Mouse (Mus musculus): Measurements from ENCODE around the gene Cald1.
A peak's percentile ranks its signal among the peaks of the same experiment; 100 is the strongest.

Cald1 gene

DNA sequence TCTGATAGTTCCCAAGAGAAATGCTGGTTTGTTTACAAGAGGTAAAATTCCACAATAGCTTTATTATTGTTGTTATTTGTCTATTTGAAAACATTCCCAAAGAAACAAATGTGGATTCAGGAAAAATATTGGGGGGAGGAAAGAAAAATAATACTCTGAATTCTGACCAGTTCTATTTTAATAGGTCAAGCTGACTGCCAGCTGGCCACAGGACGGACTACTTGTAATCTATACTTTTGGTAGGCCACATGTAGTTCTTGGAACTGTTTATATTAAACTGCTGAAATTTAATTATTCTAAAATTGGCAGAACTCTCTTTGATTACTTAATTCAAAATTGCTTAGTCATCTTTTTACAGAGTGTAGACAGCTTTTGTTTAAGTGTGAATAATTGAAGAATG, 73.1 kb downstream of the Cald1 start:
- DNase-seq (ENCODE audit: low read depth): no peak

GRCm38 (mm10) chr6:34674416-34674815, 76.1 kb downstream of the Cald1 start:
- no peak for DNase-seq (ENCODE audit: low read depth)

- DNase-seq (ENCODE audit: low read depth): no peak
These were observed 76.6 kb downstream of the Cald1 start for GRCm38 (mm10) chr6:34674897-34675296.

- no peak for DNase-seq (ENCODE audit: low read depth)
These were observed 83.8 kb downstream of the Cald1 start for GRCm38 (mm10) chr6:34682126-34682525.

DNA sequence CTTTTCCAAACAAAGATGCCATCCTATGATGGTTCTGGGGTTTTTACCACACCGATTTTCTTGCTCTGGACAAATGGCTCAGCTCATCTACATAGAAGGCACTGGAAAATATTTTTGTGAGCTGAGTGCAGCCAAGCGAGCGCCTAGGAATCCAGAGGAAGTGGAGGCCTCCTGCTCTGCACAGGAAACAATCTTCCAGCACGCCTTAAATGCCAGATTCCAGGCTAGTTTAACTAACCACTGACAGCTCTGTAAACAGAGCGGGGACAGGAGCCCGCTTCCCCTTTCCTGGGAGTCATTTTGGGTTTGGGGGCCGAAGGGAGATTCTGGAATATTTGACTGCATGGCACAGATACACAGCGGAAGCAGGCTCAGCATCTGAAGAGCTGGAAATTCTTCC, 86.6 kb downstream of the Cald1 start:
- DNase-seq (ENCODE audit: low read depth): no peak

DNA sequence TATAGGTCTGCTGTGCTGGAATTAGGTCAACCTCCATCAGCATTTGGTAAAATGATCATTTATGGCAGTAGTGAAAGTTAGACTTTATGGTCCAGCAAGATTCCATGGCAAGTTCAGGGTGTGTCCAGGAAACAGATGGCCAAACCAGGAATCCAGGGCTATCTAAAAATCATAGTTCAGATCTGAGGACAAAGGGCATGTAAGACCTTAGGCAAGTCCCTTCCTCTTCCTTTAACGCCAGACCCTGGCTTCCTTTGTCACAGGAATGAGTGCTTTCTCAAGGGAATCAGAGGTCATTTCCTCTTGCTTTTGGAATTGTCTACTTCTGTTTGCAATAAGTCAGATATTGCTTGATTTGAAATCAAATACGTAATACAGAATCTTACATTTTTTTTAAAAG, 90.7 kb downstream of the Cald1 start:
- DNase-seq (ENCODE audit: low read depth): no peak

- DNase-seq (ENCODE audit: low read depth): no peak
These were observed 93.1 kb downstream of the Cald1 start for GRCm38 (mm10) chr6:34691416-34691815.

- no peak for DNase-seq (ENCODE audit: low read depth)
These were observed 95.8 kb downstream of the Cald1 start for GRCm38 (mm10) chr6:34694096-34694495.

GRCm38 (mm10) chr6:34703421-34704120, 105.3 kb downstream of the Cald1 start:
- no peak for DNase-seq (ENCODE audit: low read depth)

- DNase-seq (ENCODE audit: low read depth): no peak
These were observed 109.2 kb downstream of the Cald1 start for GRCm38 (mm10) chr6:34707521-34707920.

DNA sequence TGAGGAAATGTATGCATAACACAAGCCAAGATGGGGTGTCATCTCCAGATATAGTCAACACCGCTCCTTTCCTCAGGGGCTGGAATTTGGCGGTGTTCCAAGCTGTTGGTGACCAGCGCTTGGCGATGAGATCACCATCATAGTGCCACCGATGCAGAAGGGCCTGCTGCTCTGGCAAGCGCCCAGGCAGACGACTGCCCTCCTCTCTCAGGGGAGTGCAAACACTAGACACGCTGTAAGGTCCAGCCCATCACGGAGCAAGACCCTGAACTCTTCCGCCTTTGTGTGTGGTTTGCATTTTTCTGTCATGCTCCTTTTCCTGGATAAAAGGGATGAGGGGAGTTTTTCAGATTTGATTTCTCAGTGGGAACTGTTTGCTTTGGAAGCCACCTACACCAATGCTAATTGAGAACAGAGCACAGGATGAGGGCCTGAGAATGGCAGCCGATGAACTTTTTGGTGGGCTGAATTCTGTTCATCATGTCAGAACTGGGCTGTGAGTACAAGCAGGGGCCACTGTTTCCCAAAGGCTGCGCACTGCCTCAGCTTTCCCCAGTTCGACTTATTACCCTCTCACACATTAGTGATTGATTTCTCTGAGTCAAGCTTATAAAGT, 110.5 kb downstream of the Cald1 start:
- DNase-seq (ENCODE audit: low read depth): no peak

DNA sequence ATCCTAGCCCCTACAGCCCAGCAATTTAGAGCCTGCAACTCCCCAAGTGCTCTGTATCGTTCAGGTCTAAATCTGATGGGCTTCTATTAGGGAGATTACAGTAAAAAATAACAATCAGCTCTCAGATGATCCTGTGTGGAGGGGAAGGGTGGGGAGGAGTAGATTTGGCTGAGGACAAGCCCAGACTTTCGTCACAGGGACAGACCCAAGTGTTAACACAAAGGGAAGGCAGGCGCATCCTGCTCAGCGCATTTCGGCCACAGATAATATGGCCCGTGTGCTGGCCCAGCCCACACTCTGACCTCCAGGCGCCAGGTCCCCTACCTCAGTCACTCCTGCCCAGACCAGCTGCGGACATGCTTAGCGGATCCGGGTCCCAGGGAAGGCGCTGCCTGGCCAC, 111.0 kb downstream of the Cald1 start:
- DNase-seq (ENCODE audit: low read depth): peak; percentile 4

DNA sequence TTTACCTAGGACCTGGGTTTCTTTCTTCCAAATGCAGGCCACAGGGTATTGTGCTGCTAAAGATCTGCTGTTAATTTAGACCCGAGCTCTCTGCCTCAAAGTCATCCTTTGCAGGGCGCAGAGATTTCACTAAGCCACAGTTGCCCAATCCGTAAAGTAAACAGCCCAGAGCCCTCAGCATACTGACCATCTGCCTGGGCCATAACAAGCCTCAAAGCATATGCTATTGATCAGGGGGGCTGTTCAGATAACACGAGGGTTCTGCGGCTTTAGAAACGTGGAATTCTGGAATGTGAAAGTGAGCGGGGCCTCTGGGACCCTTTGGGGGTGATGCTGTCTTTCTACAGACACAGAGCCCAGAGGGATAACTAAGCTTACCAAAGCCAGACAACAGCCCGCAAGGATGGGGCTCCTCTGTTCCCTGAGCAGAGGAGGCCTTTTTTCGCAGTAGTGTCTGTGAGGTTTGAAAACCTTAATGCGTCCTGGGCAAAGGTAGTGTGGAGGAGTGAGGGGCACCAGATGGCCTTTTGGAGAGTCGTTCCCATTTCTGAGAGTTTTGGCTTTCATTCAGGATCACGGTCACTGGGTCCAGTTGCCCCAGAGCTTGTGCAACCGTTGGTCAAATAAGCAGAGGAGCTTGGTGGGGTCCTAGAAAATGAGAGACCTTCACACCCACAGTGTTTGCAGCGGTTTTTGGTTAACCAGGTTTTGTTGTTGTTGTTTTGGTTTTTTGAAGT, 111.8 kb downstream of the Cald1 start:
- DNase-seq (ENCODE audit: low read depth): no peak

GRCm38 (mm10) chr6:34710848-34711247, 112.5 kb downstream of the Cald1 start:
- DNase-seq (ENCODE audit: low read depth): no peak

DNA sequence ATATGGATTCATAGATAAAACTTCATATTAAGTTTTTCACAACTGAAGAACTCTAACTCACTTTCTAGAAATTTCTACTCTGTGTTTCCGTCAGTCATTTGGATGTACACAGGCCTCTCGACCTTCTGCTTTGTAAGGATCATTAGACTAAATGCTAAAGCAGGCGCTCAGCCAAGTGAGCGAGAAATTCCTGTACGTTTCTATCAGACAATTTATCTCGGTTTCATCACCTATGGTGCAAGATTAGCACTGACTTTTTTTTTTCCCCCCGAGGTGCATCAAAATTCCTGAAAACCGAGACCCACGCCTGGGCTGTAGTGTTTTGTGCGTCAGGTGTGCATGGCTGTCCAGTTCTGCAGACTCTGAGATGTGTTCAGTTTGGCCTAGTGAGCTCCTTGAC, 113.3 kb downstream of the Cald1 start:
- DNase-seq (ENCODE audit: low read depth): no peak

- DNase-seq (ENCODE audit: low read depth): no peak
These were observed 114.9 kb downstream of the Cald1 start for GRCm38 (mm10) chr6:34713169-34713568.

DNA sequence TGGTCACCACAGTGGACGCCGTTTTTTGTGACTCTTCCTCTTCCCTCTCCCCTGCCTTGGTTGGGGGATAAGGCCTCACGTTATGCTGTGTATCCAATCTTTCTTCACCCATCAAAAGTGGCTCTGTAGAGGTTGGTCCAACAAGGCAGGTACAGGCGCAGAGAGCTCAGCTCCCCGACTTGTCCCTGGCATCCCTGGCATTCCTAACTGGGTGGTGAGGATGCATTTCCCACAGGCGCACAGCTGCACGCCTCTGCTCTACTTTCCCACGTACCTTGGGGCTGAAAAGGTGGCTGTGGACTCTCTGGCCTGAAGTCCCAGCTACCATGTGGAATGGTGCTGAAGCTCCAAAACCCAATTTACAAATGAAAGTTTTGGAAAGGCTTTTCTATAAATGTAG, 115.5 kb downstream of the Cald1 start:
- DNase-seq (ENCODE audit: low read depth): no peak

DNA sequence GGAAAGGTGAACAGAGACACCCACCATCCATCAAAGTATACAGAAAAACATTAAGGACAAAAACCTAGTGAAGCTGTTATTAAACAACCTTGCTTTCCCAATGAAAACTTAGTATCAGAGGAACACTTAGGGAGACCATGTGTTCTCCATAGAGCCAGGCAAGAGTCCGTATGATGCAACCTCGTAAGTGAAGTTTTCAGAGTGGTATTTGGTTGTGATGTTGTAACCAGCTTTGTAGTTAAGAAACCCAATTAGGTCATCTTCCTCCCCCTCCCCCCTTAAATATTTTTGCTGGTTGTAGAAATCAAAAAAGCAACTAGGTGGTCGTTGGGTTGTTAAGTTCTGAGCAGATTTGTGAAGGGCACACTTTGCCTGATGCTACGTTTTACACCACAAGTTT, 116.3 kb downstream of the Cald1 start:
- DNase-seq (ENCODE audit: low read depth): no peak

DNA sequence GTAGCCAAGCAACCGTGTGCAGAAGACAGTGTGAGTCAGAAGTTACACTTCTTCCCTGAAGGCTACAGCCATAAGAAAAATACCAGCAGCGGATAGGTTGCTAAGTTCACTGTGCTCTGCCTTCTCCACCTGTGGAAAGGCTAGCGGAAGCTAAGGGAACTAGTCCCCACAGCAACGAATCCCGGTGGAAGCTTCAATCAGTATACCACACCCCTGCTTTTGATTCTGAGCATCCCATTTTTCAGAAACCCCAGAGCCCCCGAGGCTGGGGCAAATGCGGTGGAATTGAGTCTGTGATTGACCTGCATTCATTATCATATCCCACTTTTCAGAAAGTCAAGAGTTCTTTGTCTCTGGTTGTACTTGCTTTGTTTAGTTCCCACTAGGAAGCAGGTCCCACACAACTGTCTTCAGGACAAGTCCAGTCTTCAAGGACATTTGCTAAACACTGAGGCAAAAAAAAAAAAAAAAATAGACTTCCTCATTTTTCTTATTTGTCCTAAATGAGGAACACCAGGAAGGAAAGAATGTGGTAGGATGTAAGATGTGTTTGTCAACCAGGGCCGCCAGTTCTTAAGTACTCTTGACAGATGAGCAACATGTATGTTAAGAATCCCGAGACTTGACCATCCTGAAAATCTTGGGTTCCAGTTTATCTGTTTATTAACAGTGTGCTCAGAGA, 118.0 kb downstream of the Cald1 start:
- DNase-seq (ENCODE audit: low read depth): no peak

GRCm38 (mm10) chr6:34716888-34717635, 118.8 kb downstream of the Cald1 start:
- no peak for DNase-seq (ENCODE audit: low read depth)

DNA sequence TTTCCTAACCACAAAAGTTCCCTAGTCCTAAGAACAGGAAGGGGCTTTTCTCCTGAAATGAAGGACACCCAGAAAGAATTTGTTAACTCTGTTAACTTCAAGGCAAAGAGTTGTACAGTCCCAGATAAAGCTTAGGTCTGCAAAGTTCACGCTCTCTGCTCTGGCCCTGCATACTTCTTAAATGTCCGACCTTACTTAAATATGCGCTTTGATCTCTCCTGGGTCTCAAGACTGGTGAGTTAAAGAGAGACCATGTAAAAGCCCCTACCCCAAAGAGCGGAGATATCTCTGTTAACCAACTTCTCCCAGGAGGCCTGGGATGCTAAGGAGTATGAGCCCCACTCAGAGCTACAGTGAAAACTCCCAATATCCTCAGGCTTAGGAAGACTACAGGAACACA, 119.4 kb downstream of the Cald1 start:
- no peak for DNase-seq (ENCODE audit: low read depth)

DNA sequence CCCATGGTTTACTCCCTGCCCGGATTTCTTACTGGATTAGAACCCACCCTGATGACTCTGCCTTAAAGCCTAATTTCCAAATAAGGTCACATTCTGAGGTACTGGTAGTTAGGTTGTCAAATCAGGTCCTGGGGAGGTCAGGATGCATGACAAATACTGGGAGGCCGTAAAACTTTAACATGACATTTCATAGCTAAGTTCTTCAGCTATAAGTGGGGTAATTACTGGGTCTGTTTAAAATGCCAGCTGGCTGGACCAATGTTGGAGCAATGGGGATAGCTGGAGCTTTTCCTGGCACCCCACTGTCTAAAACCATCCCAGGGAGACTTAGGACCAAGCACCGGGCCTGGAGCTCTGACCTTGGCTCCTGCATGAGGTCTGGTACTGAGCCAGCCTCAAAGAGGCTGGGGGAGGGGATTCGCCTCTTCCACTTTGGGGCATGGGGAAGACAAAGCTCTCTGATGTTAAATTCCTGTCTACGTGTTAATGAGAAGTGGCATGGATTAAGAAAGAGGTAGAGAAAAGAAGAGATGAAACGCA, 120.9 kb downstream of the Cald1 start:
- DNase-seq (ENCODE audit: low read depth): no peak

Measured in c-Kit-positive CD71-positive TER-119-negative erythroid progenitor cells, embryonic 14.5 days (primary cell).